Mouse (Mus musculus) kidney, postnatal 10 days (tissue): Measurements from ENCODE around the gene Olfr857.
"Not testable (repeated sequence)": the region's sequence is repeated elsewhere in the genome, so short reads cannot be mapped to it uniquely, and the experiment has no call there.

ENCODE experiments used
- DNase-seq: peaks from one replicate; pipeline ENCODE4 v3.0.0; 2021; ENCODE audit warnings: mixed read lengths

Gene Olfr857

DNA sequence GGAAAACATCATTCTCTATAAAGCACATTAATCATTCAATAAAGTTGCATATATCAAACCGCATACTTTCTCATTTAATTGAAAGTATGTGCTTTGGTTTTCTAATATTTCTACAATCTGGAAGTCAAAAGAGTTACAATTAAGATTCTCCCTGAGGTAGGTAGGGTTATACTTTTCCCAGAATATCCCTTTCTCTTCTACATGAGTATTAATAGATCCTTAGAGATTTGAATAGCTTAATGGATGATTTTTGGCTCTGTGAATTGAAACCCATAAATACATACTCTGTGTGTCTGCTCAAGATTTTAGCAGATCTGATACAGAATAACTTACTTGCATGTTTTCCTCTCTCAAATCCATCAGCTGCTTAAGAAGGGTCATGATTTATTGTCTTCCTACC lies at the start of gene Olfr857:
Gene Olfr857, plus strand, starts transcription at position 301 of the 400 bp plus-strand sequence.
- no peak for DNase-seq

DNA sequence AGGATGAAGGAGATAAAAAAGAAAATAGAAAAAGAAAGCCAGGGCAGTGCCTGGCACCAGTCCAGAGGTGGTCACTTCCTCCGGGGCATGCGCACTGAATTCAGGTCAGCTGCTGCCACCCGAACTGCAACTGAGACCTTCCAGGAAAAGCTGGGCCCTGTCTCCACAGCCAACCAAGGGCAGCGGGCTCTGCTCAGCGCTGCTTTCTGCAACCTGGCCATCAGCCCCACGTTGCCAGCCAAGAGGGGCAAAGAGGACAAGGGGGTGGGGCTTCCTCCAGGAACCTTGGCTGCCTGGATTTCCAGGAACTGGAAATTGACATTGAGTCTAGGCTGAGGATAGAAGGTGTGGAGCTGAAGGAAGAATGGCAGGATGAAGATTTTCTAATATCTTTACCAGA lies 19.0 kb upstream of the Olfr857 start:
- DNase-seq: no peak

DNA sequence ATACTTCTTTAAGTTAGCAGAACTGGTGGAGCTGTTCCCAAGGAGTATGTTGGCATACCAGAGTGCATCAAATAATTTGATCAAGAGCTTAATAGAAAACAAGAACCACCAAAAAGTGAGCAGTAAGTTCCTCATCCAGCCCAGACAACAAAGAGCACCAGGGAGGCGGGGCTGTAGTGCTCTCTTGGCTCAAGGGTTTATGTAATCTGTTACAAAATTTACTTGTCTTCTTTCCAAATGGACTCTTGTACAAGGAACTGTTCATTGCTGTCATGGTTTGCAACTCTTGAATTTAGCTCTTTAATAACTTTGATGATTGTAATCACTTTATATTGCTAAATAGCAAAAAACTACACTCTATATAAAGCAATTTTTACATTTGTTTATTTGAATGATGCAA lies 17.8 kb upstream of the Olfr857 start:
- DNase-seq: no peak

DNA sequence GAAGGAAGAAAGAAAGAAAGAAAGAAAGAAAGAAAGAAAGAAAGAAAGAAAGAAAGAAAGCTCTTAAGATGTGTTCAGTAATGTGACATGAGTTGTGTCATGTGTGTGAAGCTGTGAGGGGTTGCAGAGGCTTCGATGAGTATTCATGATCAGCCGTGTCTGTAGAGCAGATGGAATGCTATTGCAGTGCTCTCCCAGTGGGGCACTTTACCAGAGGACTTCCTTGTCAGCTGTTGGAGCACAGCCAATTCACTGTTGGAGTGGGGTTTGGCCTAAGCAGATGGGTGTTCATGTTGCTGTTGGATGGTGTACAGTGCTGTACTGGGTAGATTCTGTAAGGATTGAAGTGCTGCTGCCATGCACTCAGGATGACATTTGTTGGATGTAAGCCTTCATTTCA lies 16.8 kb upstream of the Olfr857 start:
- no peak for DNase-seq

DNA sequence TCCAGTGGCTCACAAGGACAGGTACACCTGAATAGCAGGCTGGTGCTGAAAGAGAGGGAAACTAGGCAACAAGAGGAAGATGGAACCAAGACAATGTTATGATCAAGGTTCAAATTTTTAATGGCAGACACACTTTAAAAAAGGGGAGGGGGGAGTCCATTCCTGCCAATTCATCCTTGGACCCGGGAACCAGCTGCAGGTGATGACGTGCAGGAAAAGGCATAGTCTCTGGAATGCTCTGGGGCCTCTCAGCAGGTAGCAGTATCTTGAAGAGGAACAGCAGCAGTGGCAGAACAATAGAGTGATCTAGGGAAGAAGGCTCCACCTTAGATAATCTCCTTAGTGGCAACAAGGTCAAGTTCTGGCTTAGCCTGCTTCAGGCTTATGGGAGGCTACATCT lies 14.9 kb upstream of the Olfr857 start:
- not testable (repeated sequence) for DNase-seq

DNA sequence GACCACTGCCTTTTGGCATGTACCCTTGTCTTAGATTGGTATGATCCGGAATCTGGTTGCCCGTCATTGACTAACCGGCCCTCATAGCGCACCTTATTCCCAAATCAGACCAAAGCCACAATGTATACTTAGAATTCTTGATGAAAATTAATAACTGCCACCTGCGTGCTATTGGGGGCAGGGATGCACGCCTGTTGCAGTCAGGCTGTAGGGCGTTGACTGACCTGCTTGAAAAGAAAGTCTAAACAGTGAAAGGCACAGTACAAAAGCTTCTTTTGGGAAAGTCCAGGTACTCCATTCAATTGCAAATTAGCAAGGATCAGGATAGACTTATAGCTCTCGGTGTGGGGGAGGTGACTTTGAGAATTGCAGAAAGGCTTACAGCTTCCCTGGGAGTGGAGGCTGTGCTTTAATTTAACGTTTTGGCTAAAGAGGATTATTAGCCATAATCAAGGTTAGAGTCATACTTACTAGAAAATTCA lies 14.3 kb upstream of the Olfr857 start:
- DNase-seq: not testable (repeated sequence)

DNA sequence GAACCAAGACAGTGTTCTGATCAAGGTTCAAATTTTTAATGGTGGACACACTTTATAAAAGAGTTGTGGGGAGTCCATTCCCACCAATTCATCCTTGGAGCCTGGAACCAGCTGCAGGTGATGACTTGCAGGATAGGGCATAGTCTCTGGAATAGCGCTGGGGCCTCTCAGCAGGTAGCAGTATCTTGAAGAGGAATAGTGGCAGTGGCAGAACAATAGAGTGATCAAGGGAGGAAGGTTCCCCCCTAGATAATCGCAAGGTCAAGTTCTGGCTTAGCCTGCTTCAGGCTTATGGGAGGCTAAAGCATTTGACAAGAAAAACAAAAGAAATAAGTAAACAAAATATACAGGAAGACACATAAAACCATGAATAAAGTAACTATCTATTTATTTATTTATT lies 4.7 kb upstream of the Olfr857 start:
- DNase-seq: not testable (repeated sequence)
